Mouse (Mus musculus) frontal cortex, adult (tissue): ENCODE data around the gene Mllt10.

ENCODE experiments used
- ATAC-seq: cut with Nextera tagmentation; 2 replicates; pipeline ENCODE4 v1.9.2; 2017; ENCODE audit warnings: mild to moderate bottlenecking, moderate library complexity, mixed read lengths; ENCODE audit not compliant: low TSS enrichment

The Mllt10 gene

DNA sequence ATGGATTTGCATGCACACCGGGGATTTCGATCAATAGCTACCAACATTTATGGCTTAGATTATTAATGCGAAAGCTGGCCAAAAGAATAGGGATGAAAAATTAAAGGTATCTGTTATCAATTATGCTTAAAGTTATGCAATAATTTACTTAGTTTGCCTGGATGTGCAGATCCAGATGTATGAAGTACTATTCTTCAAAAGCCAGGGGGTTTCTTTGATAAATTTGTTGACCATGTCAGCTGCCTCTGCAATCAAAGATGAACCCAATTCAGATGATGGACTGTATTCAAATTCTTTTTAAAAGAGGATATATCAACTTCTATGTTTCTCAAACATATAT lies 3.2 kb upstream of the Mllt10 start:
- no peak for ATAC-seq

DNA sequence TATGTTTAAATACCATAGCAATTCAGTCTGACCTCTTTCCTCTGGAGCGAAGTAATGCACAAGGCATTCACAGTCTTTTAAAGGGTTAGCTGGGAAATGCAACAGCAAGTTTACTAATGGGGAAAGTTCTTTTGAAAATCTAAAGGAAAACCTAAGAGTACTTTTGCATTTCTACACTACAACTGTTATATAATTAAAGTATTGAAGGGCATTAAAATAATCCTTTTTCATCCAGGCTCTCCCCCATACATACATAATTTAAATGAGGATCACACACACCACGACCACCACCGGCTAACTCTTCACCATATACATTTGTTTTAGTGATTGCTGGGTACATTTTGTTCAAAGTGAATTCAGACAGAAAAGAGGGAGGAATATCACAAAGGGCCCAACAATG lies 2.5 kb upstream of the Mllt10 start:
- no peak for ATAC-seq

DNA sequence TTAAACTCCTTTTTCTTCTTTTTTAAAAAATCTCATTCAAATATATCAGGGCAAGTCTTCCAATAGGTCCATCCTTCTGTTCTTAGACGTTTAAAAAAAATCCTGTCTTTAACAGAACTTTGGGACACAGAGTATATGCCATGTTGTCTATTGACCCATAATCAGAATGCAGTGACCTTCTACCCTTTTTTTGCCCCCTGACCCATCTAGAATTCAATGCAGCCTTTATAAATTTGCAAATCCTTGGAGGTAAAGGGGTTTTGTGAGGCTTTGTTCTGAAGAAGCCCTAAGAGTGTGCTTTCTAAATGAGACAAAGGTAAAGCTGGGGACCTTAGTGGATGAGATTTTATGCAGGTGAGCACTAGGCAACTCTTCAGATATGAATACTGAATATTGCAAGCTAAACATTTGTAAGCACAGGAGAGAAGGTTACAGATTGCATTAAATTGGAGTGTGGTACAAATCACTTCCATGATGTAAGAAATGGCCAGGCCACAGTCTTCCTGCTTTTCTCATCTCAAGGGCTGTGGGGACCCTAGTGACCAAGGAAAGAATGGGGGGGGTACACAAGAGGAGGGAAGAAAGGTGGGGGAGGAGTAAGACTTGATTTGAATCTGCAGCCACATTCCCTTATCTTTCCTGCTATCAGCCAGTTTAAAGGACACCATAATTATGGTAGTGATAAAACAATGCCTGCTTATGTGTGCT lies 1.6 kb upstream of the Mllt10 start:
- no peak for ATAC-seq

- no peak for ATAC-seq
Measured at GRCm38 (mm10) chr2:18053951-18054530, 996 bp upstream of the Mllt10 start.

- peak; percentile 72 for ATAC-seq
Measured at GRCm38 (mm10) chr2:18055929-18056785, 1.1 kb downstream of the Mllt10 start.

GRCm38 (mm10) chr2:18056786-18057255 lies 1.8 kb downstream of the Mllt10 start:
- ATAC-seq = peak; percentile 68

GRCm38 (mm10) chr2:18057336-18058145 lies 2.5 kb downstream of the Mllt10 start:
- peak; percentile 55 for ATAC-seq

DNA sequence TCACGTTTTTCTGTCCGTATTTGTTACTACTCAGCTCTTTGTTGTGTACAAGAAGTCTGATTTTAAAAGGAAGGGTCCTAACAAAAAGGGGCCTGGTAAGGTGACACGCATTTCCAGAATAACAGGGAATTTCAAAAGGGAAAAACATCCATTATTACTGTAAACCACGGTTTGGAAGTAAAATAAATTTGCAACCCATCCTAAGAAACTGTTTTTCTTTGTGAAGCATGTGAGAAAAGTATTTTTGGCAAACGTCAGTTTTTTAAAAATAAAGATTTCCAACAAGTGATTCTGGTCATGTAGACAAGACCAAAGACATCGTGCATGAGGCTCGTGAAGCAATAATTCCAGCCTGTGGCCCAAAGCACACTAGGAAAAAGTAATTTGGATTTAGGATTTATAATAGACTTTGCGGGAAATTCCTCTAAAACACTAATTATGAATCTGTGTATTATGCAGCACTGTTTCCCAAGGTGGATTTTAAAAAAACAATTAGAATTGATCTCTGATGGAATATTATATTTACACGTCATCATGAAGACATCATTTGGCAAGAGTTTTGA lies 3.2 kb downstream of the Mllt10 start:
- no peak for ATAC-seq

- ATAC-seq = no peak
Measured at GRCm38 (mm10) chr2:18059063-18059462, 4.0 kb downstream of the Mllt10 start.

GRCm38 (mm10) chr2:18059891-18060290 lies 4.9 kb downstream of the Mllt10 start:
- no peak for ATAC-seq

- no peak for ATAC-seq
Measured at GRCm38 (mm10) chr2:18060396-18060795, 5.4 kb downstream of the Mllt10 start.

GRCm38 (mm10) chr2:18063763-18064251 lies 8.8 kb downstream of the Mllt10 start:
- peak; percentile 56 for ATAC-seq

GRCm38 (mm10) chr2:18064356-18064858 lies 9.4 kb downstream of the Mllt10 start:
- peak; percentile 93 for ATAC-seq

- ATAC-seq = peak; percentile 43
Measured at GRCm38 (mm10) chr2:18064941-18065707, 10.1 kb downstream of the Mllt10 start.

GRCm38 (mm10) chr2:18065708-18066030 lies 10.6 kb downstream of the Mllt10 start:
- ATAC-seq = no peak

- no peak for ATAC-seq
Measured at GRCm38 (mm10) chr2:18066436-18066835, 11.4 kb downstream of the Mllt10 start.

GRCm38 (mm10) chr2:18068071-18068796 lies 13.2 kb downstream of the Mllt10 start:
- ATAC-seq = no peak

GRCm38 (mm10) chr2:18071947-18072346 lies 16.9 kb downstream of the Mllt10 start:
- no peak for ATAC-seq

DNA sequence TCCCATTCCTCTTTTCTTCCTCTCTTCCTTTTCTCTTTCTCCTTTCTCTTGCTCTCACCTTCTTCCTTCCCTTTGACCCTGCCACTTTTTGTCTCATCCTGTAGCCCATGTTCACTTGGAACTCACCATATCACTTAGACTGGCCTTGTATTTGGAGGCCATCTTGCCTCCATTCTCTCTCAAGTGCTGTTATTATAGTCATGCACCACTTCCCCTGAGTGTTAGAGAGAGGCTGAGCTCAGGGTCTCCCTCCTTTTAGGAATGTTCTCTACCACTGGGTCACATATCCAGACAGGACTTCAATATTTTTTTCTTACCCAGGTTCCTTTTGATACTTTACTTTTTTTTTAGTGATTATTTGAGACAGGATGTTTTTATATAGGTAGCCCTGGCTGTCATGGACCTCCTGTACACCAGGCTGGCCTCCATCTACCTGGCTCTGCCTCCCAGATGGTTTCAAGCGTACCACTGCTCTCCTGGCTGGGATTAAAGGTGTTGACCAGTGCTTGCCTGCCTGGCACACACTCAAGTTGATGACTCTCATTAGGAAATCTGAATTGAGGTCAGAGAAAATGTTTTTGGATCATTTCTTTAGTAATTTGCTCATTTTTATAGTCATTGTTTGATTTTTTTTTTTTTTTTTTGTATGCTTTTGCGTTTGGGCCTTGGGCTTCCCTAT lies 25.3 kb downstream of the Mllt10 start:
- no peak for ATAC-seq
